Mouse (Mus musculus): Measurements from ENCODE around the gene Ppp2r2d. TPM values are rescaled to one million over a fixed set of nuclear protein-coding genes. Genes with fewer than 3 reads are reported as not detected.

The Ppp2r2d gene
- polyA plus RNA-seq, 1 experiment, result 34.1 TPM

DNA sequence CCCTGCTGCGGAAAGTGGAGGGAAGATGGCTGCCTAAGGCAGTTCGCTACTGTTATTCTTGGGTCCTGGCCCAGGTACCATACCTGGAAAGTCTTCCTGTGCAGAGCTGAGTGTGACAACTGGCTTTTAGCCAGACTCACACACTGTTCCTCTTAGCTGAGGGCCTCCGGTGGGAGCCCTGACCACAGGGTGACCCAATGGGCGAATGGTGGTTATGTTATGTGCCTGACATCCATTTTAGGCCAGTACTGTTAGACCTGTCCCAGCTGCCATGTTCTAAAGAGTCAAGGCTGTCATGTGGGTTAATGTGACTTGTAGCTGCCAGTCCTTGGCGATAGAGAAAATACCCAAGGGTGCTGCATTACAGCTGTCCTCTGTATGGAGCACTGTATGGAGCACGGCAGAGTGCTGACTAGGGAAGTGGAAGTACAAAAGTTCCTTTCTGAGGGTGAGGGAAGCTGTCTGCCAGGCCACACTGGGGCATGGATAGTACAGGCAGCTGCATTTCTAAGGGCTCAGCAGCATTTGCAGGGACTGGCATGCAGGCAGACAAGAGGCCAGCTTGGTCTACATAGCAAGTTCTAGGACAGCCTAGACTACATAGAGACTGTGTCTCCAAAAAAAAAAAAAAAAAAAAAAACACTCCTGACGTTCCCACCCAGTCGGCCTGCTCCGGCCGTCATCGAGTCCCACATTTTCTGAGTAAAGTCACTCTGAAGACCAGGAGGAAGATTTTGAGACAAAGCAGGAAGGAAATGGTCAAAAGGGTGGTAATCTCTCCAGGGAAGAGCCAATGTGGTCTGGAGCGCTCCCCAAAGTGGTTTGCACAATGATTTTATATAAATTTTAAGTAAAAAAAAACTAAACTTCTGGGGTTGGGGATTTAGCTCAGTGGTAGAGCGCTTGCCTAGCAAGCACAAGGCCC is 39.7 kb downstream of the Ppp2r2d start:
- no peak overlapping the region for H3K4me3 ChIP-seq (ENCODE audit: insufficient read depth, poor library complexity, severe bottlenecking)
- H3K79me3 ChIP-seq (ENCODE audit: low read depth), result no peaks in the 10 kb centered on the region
- TF ChIP-seq FOSL1 (IDR thresholded peaks at IDR 0.05; ENCODE audit: insufficient read depth, low read length, poor library complexity, severe bottlenecking) (no peak), MAX (IDR thresholded peaks at IDR 0.05) (no peak)
- H3K27me3 ChIP-seq (ENCODE audit: control insufficient read depth, insufficient read depth, insufficient read length), result no peaks in the 10 kb centered on the region
- peaks cover 21% of the 10 kb centered on the region for H3K36me3 ChIP-seq (ENCODE audit: control insufficient read depth, insufficient read depth)
- no peak overlapping the region for H3ac ChIP-seq (ENCODE audit: control insufficient read depth, insufficient read length, low read depth)
- H3K79me2 ChIP-seq (ENCODE audit: control insufficient read depth, insufficient read depth), result no peaks in the 10 kb centered on the region

DNA sequence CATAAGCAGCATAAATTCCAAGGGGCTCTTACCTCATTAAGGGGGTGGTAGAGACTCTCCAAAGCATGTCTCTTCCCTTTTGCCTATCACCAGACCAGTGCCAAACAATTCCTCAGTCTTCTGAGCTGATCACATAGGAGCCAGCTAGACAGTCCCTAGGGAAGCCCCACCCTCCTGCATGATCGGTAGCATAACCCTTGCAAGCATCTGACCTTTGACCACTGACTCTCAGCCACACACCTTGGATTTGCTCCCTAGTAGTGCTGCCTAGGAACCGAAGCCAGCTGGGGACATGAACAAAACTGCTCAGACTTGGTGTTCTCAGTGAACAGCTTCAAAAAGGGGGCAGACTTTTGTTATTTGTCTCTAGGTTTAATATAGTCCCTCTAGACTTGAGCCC is 52.2 kb downstream of the Ppp2r2d start:
- no peak for TF ChIP-seq MYOD1 (IDR thresholded peaks at IDR 0.05; ENCODE audit: control insufficient read depth, insufficient read length, low read depth)
- TF ChIP-seq MAX (IDR thresholded peaks at IDR 0.05), result no peak
- no peak for TF ChIP-seq USF1 (IDR thresholded peaks at IDR 0.05; ENCODE audit: low read depth)
- no peak for TF ChIP-seq CTCF (IDR thresholded peaks at IDR 0.05; ENCODE audit: control insufficient read depth, insufficient read depth, insufficient read length)
- TF ChIP-seq FOSL1 (IDR thresholded peaks at IDR 0.05; ENCODE audit: insufficient read depth, low read length, poor library complexity, severe bottlenecking), result no peak
- no peak for TF ChIP-seq MYOG (IDR thresholded peaks at IDR 0.05; ENCODE audit: control insufficient read depth, extremely low read depth, insufficient read length)
- Histone ChIP-seq H3K4me3 (ENCODE audit: insufficient read depth, poor library complexity, severe bottlenecking) (no peak overlapping the region), H3ac (ENCODE audit: control insufficient read depth, insufficient read length, low read depth) (no peak overlapping the region), H3K79me2 (ENCODE audit: control insufficient read depth, insufficient read depth) (no peaks in the 10 kb centered on the region), H3K27me3 (ENCODE audit: control insufficient read depth, insufficient read depth, insufficient read length) (no peaks in the 10 kb centered on the region), H3K36me3 (ENCODE audit: control insufficient read depth, insufficient read depth) (no peaks in the 10 kb centered on the region), H3K79me3 (ENCODE audit: low read depth) (no peaks in the 10 kb centered on the region)

GRCm38 (mm10) chr7:138898743-138899142 is 52.9 kb downstream of the Ppp2r2d start:
- no peaks in the 10 kb centered on the region for H3K27me3 ChIP-seq (ENCODE audit: control insufficient read depth, insufficient read depth, insufficient read length)
- H3K4me3 ChIP-seq (ENCODE audit: insufficient read depth, poor library complexity, severe bottlenecking), result no peak overlapping the region
- no peaks in the 10 kb centered on the region for H3K36me3 ChIP-seq (ENCODE audit: control insufficient read depth, insufficient read depth)
- H3K79me2 ChIP-seq (ENCODE audit: control insufficient read depth, insufficient read depth), result no peaks in the 10 kb centered on the region
- H3K79me3 ChIP-seq (ENCODE audit: low read depth), result no peaks in the 10 kb centered on the region
- TF ChIP-seq CEBPB (IDR thresholded peaks at IDR 0.05; ENCODE audit: low read depth) (no peak), USF1 (IDR thresholded peaks at IDR 0.05; ENCODE audit: low read depth) (no peak), CTCF (IDR thresholded peaks at IDR 0.05; ENCODE audit: control insufficient read depth, insufficient read depth, insufficient read length) (no peak), MAX (IDR thresholded peaks at IDR 0.05) (no peak), MYOD1 (IDR thresholded peaks at IDR 0.05; ENCODE audit: control insufficient read depth, insufficient read length, low read depth) (no peak), MYOG (IDR thresholded peaks at IDR 0.05; ENCODE audit: control insufficient read depth, extremely low read depth, insufficient read length) (no peak), FOSL1 (IDR thresholded peaks at IDR 0.05; ENCODE audit: insufficient read depth, low read length, poor library complexity, severe bottlenecking) (no peak)
- no peak overlapping the region for H3ac ChIP-seq (ENCODE audit: control insufficient read depth, insufficient read length, low read depth)

DNA sequence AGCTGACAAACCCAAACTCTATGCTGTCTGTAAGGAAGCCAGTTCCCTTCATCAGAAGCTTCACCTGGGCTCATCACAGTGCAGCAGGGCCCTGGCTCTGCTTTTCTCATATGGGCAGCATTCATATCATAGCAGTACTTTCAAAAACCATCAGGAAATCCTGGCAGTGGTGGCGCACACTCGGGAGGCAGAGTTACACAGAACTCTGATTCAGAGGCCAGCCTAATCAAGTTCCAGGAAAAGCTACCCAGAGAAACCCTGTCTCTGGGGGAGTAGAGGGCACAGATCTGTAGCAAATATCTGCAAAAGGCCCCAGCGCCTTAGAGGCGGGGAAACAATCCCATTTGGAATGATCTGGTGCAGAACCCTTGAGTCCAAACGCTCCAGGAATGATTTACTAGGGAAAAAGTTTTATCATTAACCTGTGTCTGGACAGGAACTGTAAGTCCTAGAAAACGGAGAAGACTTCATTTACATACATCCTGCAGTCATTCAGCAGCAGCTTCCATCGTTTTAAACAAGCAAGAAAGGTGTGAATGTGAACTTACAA is 58.1 kb downstream of the Ppp2r2d start:
- peaks cover 2% of the 10 kb centered on the region for H3K79me3 ChIP-seq (ENCODE audit: low read depth)
- no peak overlapping the region for H3ac ChIP-seq (ENCODE audit: control insufficient read depth, insufficient read length, low read depth)
- no peaks in the 10 kb centered on the region for H3K27me3 ChIP-seq (ENCODE audit: control insufficient read depth, insufficient read depth, insufficient read length)
- no peak for TF ChIP-seq MYOG (IDR thresholded peaks at IDR 0.05; ENCODE audit: control insufficient read depth, extremely low read depth, insufficient read length)
- TF ChIP-seq USF1 (IDR thresholded peaks at IDR 0.05; ENCODE audit: low read depth), result no peak
- no peak for TF ChIP-seq MAX (IDR thresholded peaks at IDR 0.05)
- TF ChIP-seq MYOD1 (IDR thresholded peaks at IDR 0.05; ENCODE audit: control insufficient read depth, insufficient read length, low read depth), result no peak
- TF ChIP-seq CTCF (IDR thresholded peaks at IDR 0.05; ENCODE audit: control insufficient read depth, insufficient read depth, insufficient read length), result no peak
- no peak for TF ChIP-seq FOSL1 (IDR thresholded peaks at IDR 0.05; ENCODE audit: insufficient read depth, low read length, poor library complexity, severe bottlenecking)
- TF ChIP-seq CEBPB (IDR thresholded peaks at IDR 0.05; ENCODE audit: low read depth), result no peak
- H3K36me3 ChIP-seq (ENCODE audit: control insufficient read depth, insufficient read depth), result no peaks in the 10 kb centered on the region
- H3K4me3 ChIP-seq (ENCODE audit: insufficient read depth, poor library complexity, severe bottlenecking), result no peak overlapping the region
- no peaks in the 10 kb centered on the region for H3K79me2 ChIP-seq (ENCODE audit: control insufficient read depth, insufficient read depth)

GRCm38 (mm10) chr7:138906441-138906840 is 60.6 kb downstream of the Ppp2r2d start:
- Histone ChIP-seq H3K36me3 (ENCODE audit: control insufficient read depth, insufficient read depth) (no peaks in the 10 kb centered on the region), H3ac (ENCODE audit: control insufficient read depth, insufficient read length, low read depth) (no peak overlapping the region), H3K27me3 (ENCODE audit: control insufficient read depth, insufficient read depth, insufficient read length) (no peaks in the 10 kb centered on the region), H3K79me3 (ENCODE audit: low read depth) (peaks cover 2% of the 10 kb centered on the region), H3K4me3 (ENCODE audit: insufficient read depth, poor library complexity, severe bottlenecking) (no peak overlapping the region), H3K79me2 (ENCODE audit: control insufficient read depth, insufficient read depth) (no peaks in the 10 kb centered on the region)
- TF ChIP-seq MAX (IDR thresholded peaks at IDR 0.05) (no peak), MYOG (IDR thresholded peaks at IDR 0.05; ENCODE audit: control insufficient read depth, extremely low read depth, insufficient read length) (no peak)

- Histone ChIP-seq H3ac (ENCODE audit: control insufficient read depth, insufficient read length, low read depth) (no peak overlapping the region), H3K36me3 (ENCODE audit: control insufficient read depth, insufficient read depth) (no peaks in the 10 kb centered on the region), H3K79me2 (ENCODE audit: control insufficient read depth, insufficient read depth) (no peaks in the 10 kb centered on the region), H3K27me3 (ENCODE audit: control insufficient read depth, insufficient read depth, insufficient read length) (no peaks in the 10 kb centered on the region), H3K4me3 (ENCODE audit: insufficient read depth, poor library complexity, severe bottlenecking) (no peak overlapping the region), H3K79me3 (ENCODE audit: low read depth) (peaks cover 2% of the 10 kb centered on the region)
- TF ChIP-seq FOSL1 (IDR thresholded peaks at IDR 0.05; ENCODE audit: insufficient read depth, low read length, poor library complexity, severe bottlenecking) (no peak), USF1 (IDR thresholded peaks at IDR 0.05; ENCODE audit: low read depth) (peak; percentile 66)
These were observed 61.2 kb downstream of the Ppp2r2d start for GRCm38 (mm10) chr7:138907043-138907442.

Data from C2C12 (cell line).